Mouse (Mus musculus) cerebellum, adult 9-11 months (tissue): ENCODE results near the gene Mynn.

Source experiments
- DNase-seq: peaks from one replicate; pipeline ENCODE4 v3.0.0; 2022

Gene Mynn

DNA sequence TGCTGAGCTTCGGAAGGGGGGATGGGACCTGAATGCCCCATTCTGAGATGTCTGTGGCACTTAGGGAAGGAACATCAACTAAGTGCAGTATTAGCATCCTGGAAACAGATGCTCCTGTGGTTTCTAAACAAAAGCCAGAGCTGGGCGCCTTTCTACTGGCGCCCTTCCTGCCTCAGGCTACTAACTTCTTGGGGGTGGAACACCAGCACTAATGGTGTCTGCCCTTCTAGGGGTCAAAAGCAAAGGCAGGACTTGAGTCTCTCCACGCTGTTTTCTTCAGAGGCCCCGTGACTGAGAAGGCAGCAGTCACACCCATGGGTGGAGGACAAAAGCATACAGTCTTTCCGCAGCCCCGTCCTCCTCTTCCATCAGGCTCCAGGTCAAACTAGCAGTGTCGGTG lies 44.9 kb downstream of the Mynn start:
- no peak for DNase-seq

DNA sequence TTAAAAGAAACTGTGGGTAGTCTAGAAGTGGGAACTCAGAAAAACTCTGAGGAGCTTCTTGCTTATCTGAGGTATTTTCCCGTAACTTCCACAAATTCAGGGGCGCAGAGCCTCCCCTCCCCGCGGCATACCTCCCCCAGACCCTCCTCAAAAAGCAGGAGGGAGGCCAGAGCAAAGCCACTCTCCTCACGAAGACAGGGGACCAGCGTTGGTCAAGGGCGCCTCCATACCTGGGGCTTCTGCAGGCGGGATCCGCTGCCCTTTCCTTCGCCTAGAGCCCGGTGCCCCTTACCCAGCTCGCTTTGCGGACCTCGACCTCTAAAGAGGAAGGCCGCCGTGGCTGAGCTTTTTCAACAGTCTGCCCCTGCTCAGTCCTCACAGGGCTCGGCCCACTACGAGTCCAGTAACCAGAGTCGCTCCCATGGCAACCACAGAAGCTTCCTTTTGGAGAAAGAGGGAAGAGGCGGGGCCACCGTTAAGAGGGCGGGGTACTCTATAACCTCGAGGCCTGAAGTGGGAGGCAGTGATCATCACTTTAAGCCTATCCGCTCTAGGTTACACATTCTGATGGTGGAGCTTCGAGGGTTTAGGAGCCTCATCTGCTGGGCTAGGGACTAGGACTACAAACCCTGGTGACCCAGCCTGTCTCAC lies 45.7 kb downstream of the Mynn start, which contains the start of gene Lrrc34:
Lrrc34 (minus strand) TSS at position 430 of the 651 bp plus-strand sequence.
- DNase-seq, result no peak

DNA sequence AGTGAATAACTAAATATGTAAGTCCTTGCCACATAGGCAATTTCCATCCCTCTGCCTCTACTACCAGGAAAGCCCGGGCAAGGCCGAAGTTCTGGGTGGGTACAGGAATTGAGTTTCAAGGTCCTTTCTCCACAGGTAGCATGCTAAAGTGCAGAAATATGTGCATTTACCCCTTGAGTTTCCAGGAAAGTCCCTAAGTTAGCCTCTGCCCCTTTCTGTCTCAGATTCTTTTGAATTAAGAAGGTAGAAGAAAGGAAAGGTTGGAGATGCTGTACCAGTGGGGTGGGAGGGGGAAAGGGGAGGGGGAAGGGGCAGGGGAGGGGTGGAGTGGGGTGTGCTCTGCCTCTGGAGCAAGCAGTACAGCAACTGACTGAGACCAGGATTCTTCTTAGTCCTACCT lies 46.6 kb downstream of the Mynn start:
- DNase-seq, result no peak

GRCm38 (mm10) chr3:30650062-30650841 lies 48.4 kb downstream of the Mynn start:
- no peak for DNase-seq

GRCm38 (mm10) chr3:30655937-30656336 lies 54.1 kb downstream of the Mynn start:
- no peak for DNase-seq

- no peak for DNase-seq
Measured at GRCm38 (mm10) chr3:30658486-30658885, 56.6 kb downstream of the Mynn start.
